In the genomic region with DNA sequence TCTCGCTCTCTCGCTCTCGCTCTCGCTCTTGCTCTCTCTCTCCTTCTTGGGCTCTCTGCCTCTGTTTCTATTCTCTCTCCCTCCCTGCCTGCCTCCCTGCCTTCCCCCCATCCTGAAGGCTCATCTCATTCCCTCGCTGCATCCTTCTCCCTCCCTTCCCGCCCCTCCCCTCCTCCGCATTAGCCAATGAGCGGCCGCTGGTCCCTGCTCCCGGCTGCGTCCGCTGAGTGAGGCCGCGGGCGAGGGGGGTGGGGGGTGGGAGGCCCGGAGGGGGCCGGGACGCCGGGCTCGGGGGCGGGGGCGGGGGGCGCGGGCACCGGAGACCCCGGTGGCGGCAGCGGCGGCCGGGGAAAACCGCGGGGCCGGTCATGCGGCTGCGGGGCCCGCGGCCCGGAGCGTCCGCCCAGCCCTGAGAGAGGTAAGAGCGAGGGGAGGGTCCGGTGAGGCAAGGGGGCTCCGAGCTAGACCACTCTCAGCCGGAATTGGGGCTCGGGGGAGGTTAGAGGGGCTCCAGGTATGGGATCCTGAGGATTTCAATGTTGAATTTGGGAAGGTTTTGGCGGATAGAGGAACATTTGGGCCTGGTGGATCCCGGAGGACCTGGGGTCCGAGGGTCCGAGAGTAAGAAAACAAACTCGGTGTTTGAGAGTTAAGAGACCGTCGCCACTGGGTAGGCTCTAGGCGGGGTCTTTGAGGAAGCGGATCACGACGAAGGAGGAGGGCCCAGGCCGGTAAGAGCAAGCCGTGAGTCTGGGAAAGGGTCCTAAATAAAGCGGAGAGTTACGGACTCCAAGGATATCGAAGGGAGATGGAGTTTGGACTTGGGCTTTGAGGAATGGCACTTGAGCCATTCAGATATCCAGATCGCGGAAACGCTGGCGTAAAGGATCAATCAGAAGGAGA, we compare ENCODE assay signal across 8 mouse cellular contexts. TPM values are rescaled to one million over a fixed set of nuclear protein-coding genes. Genes with fewer than 3 reads are reported as not detected.
A peak's percentile ranks its signal among the peaks of the same experiment; 100 is the strongest.
DNase-seq lines count a peak whose midpoint lies in the region; ATAC-seq and TF ChIP-seq lines count a peak whose summit lies in the region.

Cacng7 (plus strand) TSS at position 337 of the 903 bp plus-strand sequence.

- H3K27me3 ChIP-seq in forebrain, embryonic 10.5 days (ENCODE audit: poor library complexity, severe bottlenecking) = peaks cover 26% of the 10 kb centered on the region
- no peaks in the 10 kb centered on the region for H3K27me3 ChIP-seq in midbrain, embryonic 16.5 days (ENCODE audit: control insufficient read depth, insufficient read depth, low read depth, low read length)

- peak within 1 kb of the TSS; percentile 56; the same call in 1 of the 2 replicates for H3K27ac ChIP-seq in ES-E14 (ENCODE audit: insufficient read depth, low read depth, low read length, poor library complexity, severe bottlenecking)
- peak within 1 kb of the TSS; percentile 95 for H3K27ac ChIP-seq in forebrain, embryonic 10.5 days
- peak within 1 kb of the TSS; percentile 87 for H3K27ac ChIP-seq in midbrain, embryonic 16.5 days (ENCODE audit: low read length)

- H3K9me3 ChIP-seq in ES-E14 (ENCODE audit: control insufficient read depth, insufficient read depth, low read depth, low read length) = no peaks in the 10 kb centered on the region
- H3K9me3 ChIP-seq in forebrain, embryonic 10.5 days = no peaks in the 10 kb centered on the region; the same call in 1 of the 2 replicates
- no peaks in the 10 kb centered on the region for H3K9me3 ChIP-seq in midbrain, embryonic 16.5 days (replicated peaks; ENCODE audit: control insufficient read depth, low read length, poor library complexity, severe bottlenecking)

- intact Hi-C loops in heart, postnatal 14 days (cut with DNase I) = no loop called here
- intact Hi-C loops in left cerebral cortex, postnatal 14 days (cut with DNase I) = no loop called here

- ATAC-seq in midbrain, embryonic 16.5 days = peak; percentile 79
- ATAC-seq in CD4-positive, CD25-positive, alpha-beta regulatory T cell, adult 4 months = no peak

- peaks cover 1 to 4% of the 10 kb centered on the region in 2 experiments; a peak in 2 of 4 replicates for H3K4me1 ChIP-seq in ES-E14 (ENCODE audit: control insufficient read depth in 2 of 2, insufficient read depth in 2 of 2, low read length in 2 of 2, poor library complexity in 1 of 2)
- H3K4me1 ChIP-seq in forebrain, embryonic 10.5 days = peaks cover 42% of the 10 kb centered on the region
- H3K4me1 ChIP-seq in midbrain, embryonic 16.5 days (ENCODE audit: control insufficient read depth, insufficient read depth, low read length) = peaks cover 16% of the 10 kb centered on the region

- H3K36me3 ChIP-seq in ES-E14 (ENCODE audit: control insufficient read depth, insufficient read depth, low read length, poor library complexity, severe bottlenecking) = no peaks in the 10 kb centered on the region
- H3K36me3 ChIP-seq in forebrain, embryonic 10.5 days (replicated peaks) = peaks cover 16% of the 10 kb centered on the region
- no peaks in the 10 kb centered on the region for H3K36me3 ChIP-seq in midbrain, embryonic 16.5 days (ENCODE audit: control insufficient read depth, insufficient read depth, low read length)

- 1% methylated on average over 65 of the region's 65 CpGs for WGBS in forebrain, embryonic 10.5 days
- WGBS in midbrain, embryonic 16.5 days = under 1% methylated on average over 52 of the region's 65 CpGs

- DNase-seq in ES-E14 (ENCODE audit: low read depth, low spot score) = no peak
- no peak for DNase-seq in adrenal gland, postnatal 4 days (ENCODE audit: low spot score in 2 of 2)
- DNase-seq in forebrain, embryonic 10.5 days (ENCODE audit: extremely low spot score, low spot score) = peak; percentile 82
- DNase-seq in heart, postnatal 14 days = peak; percentile 38 to 45
- DNase-seq in left cerebral cortex, postnatal 14 days (ENCODE audit: low spot score in 2 of 2) = peak; percentile 64 to 67
- DNase-seq in urinary bladder, postnatal 25 days (ENCODE audit: low spot score) = no peak

- H3K4me2 ChIP-seq in midbrain, embryonic 16.5 days (ENCODE audit: low read length) = peak within 1 kb of the TSS; percentile 85

- peak within 1 kb of the TSS; percentile 80 for H3K9ac ChIP-seq in ES-E14 (ENCODE audit: insufficient read depth, low read depth, low read length, poor library complexity, severe bottlenecking)
- peak within 1 kb of the TSS; percentile 86 for H3K9ac ChIP-seq in midbrain, embryonic 16.5 days (ENCODE audit: low read depth, low read length)

- in situ Hi-C loops in ES-E14 (cut with MboI; ENCODE audit: low sequenced_read_pairs in 2 of 2, unreplicated experiment in 2 of 2) = no loop called here

- peak within 1 kb of the TSS; percentile 86 to 95 for H3K4me3 ChIP-seq in ES-E14 (ENCODE audit: insufficient read depth in 1 of 2, low read depth in 1 of 2, low read length in 2 of 2, poor library complexity in 1 of 2, severe bottlenecking in 1 of 2)
- H3K4me3 ChIP-seq in forebrain, embryonic 10.5 days = peak within 1 kb of the TSS; percentile 83
- H3K4me3 ChIP-seq in midbrain, embryonic 16.5 days (ENCODE audit: low read depth, low read length) = peak within 1 kb of the TSS; percentile 81

TF ChIP-seq in ES-E14, 5 proteins besides CTCF, POLR2A, EP300 and RAD21:
- TF ChIP-seq CHD2 (IDR thresholded peaks at IDR 0.05; ENCODE audit: low read depth, low read length) = no peak
- TF ChIP-seq HCFC1 (IDR thresholded peaks at IDR 0.05; ENCODE audit: borderline replicate concordance, insufficient read depth, low read length) = no peak
- TF ChIP-seq MAFK (IDR thresholded peaks at IDR 0.05; ENCODE audit: insufficient read depth, low read depth, low read length) = no peak
- TF ChIP-seq ZC3H11A (IDR thresholded peaks at IDR 0.05; ENCODE audit: borderline replicate concordance, low read depth, low read length) = no peak
- TF ChIP-seq ZNF384 (IDR thresholded peaks at IDR 0.05; ENCODE audit: low read depth, low read length) = no peak
TF ChIP-seq in ES-E14: peak in this region for 0.

RNA-seq across cellular contexts. Expression of gene Cacng7, which starts in this region (rescaled TPM):
- total RNA-seq in ES-E14 (2012; rRNA removed) = 14.4 and 16.0 TPM in 2 replicates
- total RNA-seq in adrenal gland, postnatal 4 days (2021) = 10 to 100 TPM; 17.7 to 20.9 TPM
- 1.7 and 2.2 TPM in 2 replicates for polyA plus RNA-seq in forebrain, embryonic 10.5 days (2016; fragmentation: Nextera tagmentation; extraction: Ambion mirVana)
- 1 to 10 TPM; 5.3 to 5.6 TPM for total RNA-seq in heart, postnatal 14 days (2021)
- 100 to 1,000 TPM; 149 to 171 TPM for total RNA-seq in left cerebral cortex, postnatal 14 days (2021)
- polyA plus RNA-seq in midbrain, embryonic 16.5 days (2015; fragmentation: Nextera tagmentation; extraction: Ambion mirVana) = 2.6 and 3.0 TPM in 2 replicates
- polyA plus RNA-seq in CD4-positive, CD25-positive, alpha-beta regulatory T cell, adult 4 months (2017; shearing (Covaris generic)) = not detected

Comparison
In these comparisons a context has a peak if more than half of its experiments do, and no peak if none do; other contexts are left out.
1. DNase-seq: peak in forebrain, embryonic 10.5 days (single experiment), heart, postnatal 14 days (2 of 2) and left cerebral cortex, postnatal 14 days (2 of 2); none in ES-E14 (single experiment), adrenal gland, postnatal 4 days (0 of 2) and urinary bladder, postnatal 25 days (single experiment).
2. Peak in every context shown above with its lines, with median percentiles within 50 percentile points of each other: H3K27ac ChIP-seq and H3K4me3 ChIP-seq.